Mouse (Mus musculus) CH12.LX (cell line): ENCODE measurements at regions not wholly inside any gene's neighbourhood (a gene's known extent, or its start where the extent isn't known, plus 50 kb on each side); places are given as distances from the start of the nearest gene placed in this dataset.

Source experiments
- DNase-seq: peaks from one replicate; pipeline ENCODE4 v3.0.0-alpha.2; 2013; ENCODE audit errors: extremely low read depth
- H3K27ac ChIP-seq: 2 replicates; pipeline ENCODE4 v1.5.1; 2012; ENCODE audit warnings: low read depth, mild to moderate bottlenecking, control low read depth, moderate library complexity; ENCODE audit not compliant: insufficient read depth
- H3K27me3 ChIP-seq: replicated peaks from 2 replicates; pipeline ENCODE3; 2012; ENCODE audit warnings: inconsistent platforms
- H3K36me3 ChIP-seq, 2 experiments: replicated peaks in 1 of 2; 2 replicates each; pipeline versions ENCODE3 to v1.6.1; 2012; ENCODE audit warnings: inconsistent platforms in 1 of 2, low read length in 1 of 2, mild to moderate bottlenecking in 1 of 2, mixed read lengths in 1 of 2, moderate library complexity in 1 of 2; ENCODE audit not compliant: control insufficient read depth in 1 of 2, insufficient read depth in 1 of 2
- H3K4me1 ChIP-seq, 2 experiments: 2 replicates each; pipeline ENCODE4 v1.6.1; 2012; ENCODE audit warnings: inconsistent platforms in 1 of 2, moderate library complexity in 1 of 2; ENCODE audit not compliant: insufficient read depth in 2 of 2, control insufficient read depth in 1 of 2
- H3K4me2 ChIP-seq: 2 replicates; pipeline ENCODE4 v1.6.1; 2012; ENCODE audit warnings: low read depth, mild to moderate bottlenecking, control low read depth; ENCODE audit not compliant: poor library complexity, insufficient read depth, severe bottlenecking
- H3K4me3 ChIP-seq, 3 experiments: fragments of 150-350 bp in 1 of 3; sonication (generic) in 1 of 3; replicated peaks in 1 of 3; 2 replicates each; pipeline versions ENCODE3 to v1.5.1; 2011 to 2012; ENCODE audit warnings: low read depth in 2 of 3, low read length in 2 of 3, mild to moderate bottlenecking in 2 of 3, moderate library complexity in 2 of 3, control low read depth in 1 of 3, improper control_type of control experiment in 1 of 3, inconsistent platforms in 1 of 3, mixed read lengths in 1 of 3; ENCODE audit not compliant: poor library complexity in 1 of 3
- H3K79me2 ChIP-seq: replicated peaks from 2 replicates; pipeline ENCODE4 v1.6.1; 2012; ENCODE audit warnings: mild to moderate bottlenecking, moderate library complexity; ENCODE audit not compliant: control insufficient read depth, poor library complexity, insufficient read depth, severe bottlenecking; ENCODE audit errors: extremely low read depth
- H3K9ac ChIP-seq: 2 replicates; pipeline ENCODE4 v1.6.1; 2012; ENCODE audit warnings: low read depth, mild to moderate bottlenecking, control low read depth, moderate library complexity; ENCODE audit not compliant: insufficient read depth
- H3K9me3 ChIP-seq: replicated peaks from 2 replicates; pipeline ENCODE3; 2012; ENCODE audit warnings: low read length, inconsistent platforms, mixed read lengths
- BHLHE40 ChIP-seq: IDR thresholded peaks from 2 replicates; pipeline ENCODE4 v1.6.1; 2011; ENCODE audit warnings: mild to moderate bottlenecking, low read depth, low read length, improper control_type of control experiment
- E2F4 ChIP-seq: IDR thresholded peaks from 2 replicates; pipeline ENCODE4 v1.6.1; 2011; ENCODE audit warnings: low read depth, low read length, improper control_type of control experiment; ENCODE audit not compliant: insufficient replicate concordance
- EP300 ChIP-seq: IDR thresholded peaks from 2 replicates; pipeline ENCODE4 v1.6.1; 2011; ENCODE audit warnings: low read length, improper control_type of control experiment
- ETS1 ChIP-seq: conservative IDR thresholded peaks from 2 replicates; pipeline ENCODE4 v1.6.1; 2012; ENCODE audit warnings: low read depth, mild to moderate bottlenecking, inconsistent platforms, low read length, improper control_type of control experiment, moderate library complexity
- MAX ChIP-seq: IDR thresholded peaks from 2 replicates; pipeline ENCODE4 v1.6.1; 2011; ENCODE audit warnings: low read length, improper control_type of control experiment
- MAZ ChIP-seq: IDR thresholded peaks from 2 replicates; pipeline ENCODE4 v1.6.1; 2012; ENCODE audit warnings: low read depth, mild to moderate bottlenecking, inconsistent platforms, low read length, improper control_type of control experiment, moderate library complexity
- MYC ChIP-seq: IDR thresholded peaks from 2 replicates; pipeline ENCODE4 v1.6.1; 2011; ENCODE audit warnings: low read depth, mild to moderate bottlenecking, improper control_type of control experiment, low read length
- NRF1 ChIP-seq: IDR thresholded peaks from 2 replicates; pipeline ENCODE4 v1.6.1; 2014; ENCODE audit warnings: low read depth, mild to moderate bottlenecking, inconsistent platforms, low read length, improper control_type of control experiment, moderate library complexity
- POLR2A ChIP-seq: IDR thresholded peaks from 2 replicates; pipeline ENCODE4 v1.6.1; 2011; ENCODE audit warnings: low read depth, mild to moderate bottlenecking, improper control_type of control experiment, low read length
- RCOR1 ChIP-seq: conservative IDR thresholded peaks from 2 replicates; pipeline ENCODE4 v1.6.1; 2012; ENCODE audit warnings: low read depth, mild to moderate bottlenecking, inconsistent platforms, low read length, improper control_type of control experiment
- SIN3A ChIP-seq: IDR thresholded peaks from 2 replicates; pipeline ENCODE4 v1.6.1; 2012; ENCODE audit warnings: low read length, improper control_type of control experiment, inconsistent platforms
- UBTF ChIP-seq: IDR thresholded peaks from 2 replicates; pipeline ENCODE4 v1.6.1; 2012; ENCODE audit warnings: low read depth, mild to moderate bottlenecking, inconsistent platforms, low read length, improper control_type of control experiment, moderate library complexity
- USF1 ChIP-seq: IDR thresholded peaks from 2 replicates; pipeline ENCODE4 v1.6.1; 2014; ENCODE audit warnings: low read depth, mild to moderate bottlenecking, inconsistent platforms, low read length, improper control_type of control experiment
- ZC3H11A ChIP-seq: IDR thresholded peaks from 2 replicates; pipeline ENCODE4 v1.6.1; 2012; ENCODE audit warnings: low read depth, mild to moderate bottlenecking, inconsistent platforms, low read length, improper control_type of control experiment
- ZKSCAN1 ChIP-seq: IDR thresholded peaks from 2 replicates; pipeline ENCODE4 v1.6.1; 2012; ENCODE audit warnings: low read depth, inconsistent platforms, low read length, improper control_type of control experiment, borderline replicate concordance
- ZNF384 ChIP-seq: IDR thresholded peaks from 2 replicates; pipeline ENCODE4 v1.6.1; 2012; ENCODE audit warnings: low read depth, low read length, improper control_type of control experiment, inconsistent platforms
- dilution Hi-C: fragments of 300-500 bp; cut with MboI; formaldehyde crosslinking; loops from 2 replicates; pipeline ENCODE4 v1.14.3; 2020; ENCODE audit warnings: low sequenced_read_pairs; ENCODE audit not compliant: extremely low pct_unique_long_range_greater_than_20kb, extremely low pct_ligation_motif_present
- in situ Hi-C: fragments of 300-500 bp; cut with MboI; formaldehyde crosslinking; loops from 3 replicates; pipeline ENCODE4 v1.14.3; 2019; ENCODE audit warnings: low sequenced_read_pairs, low pct_ligation_motif_present, low pct_unique_long_range_greater_than_20kb, mixed read lengths

DNA sequence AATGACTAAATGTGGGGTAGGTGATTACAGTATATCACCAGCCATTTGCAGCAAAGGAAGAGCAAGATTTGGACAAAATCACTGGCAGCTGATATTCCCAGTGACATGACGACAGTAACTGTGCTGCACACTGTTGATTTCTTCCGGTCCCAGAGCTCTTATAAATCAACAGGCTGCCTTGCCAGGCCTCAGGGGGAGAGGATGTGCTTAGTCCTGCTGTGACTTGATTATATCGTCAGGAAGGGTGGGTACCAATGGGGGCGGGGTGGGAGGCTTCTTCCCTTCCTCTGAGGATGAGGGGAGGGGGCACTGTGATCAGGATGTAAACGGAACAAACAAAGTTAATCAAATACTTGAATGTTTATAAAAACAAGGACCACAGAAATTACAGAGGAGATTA, 110.9 kb upstream of the Kctd3 start:
- no peaks in the 10 kb centered on the region for H3K36me3 ChIP-seq
- no peak for DNase-seq
- H3K27me3 ChIP-seq = no peaks in the 10 kb centered on the region
- H3K27ac ChIP-seq = no peak overlapping the region
- no peaks in the 10 kb centered on the region for H3K4me1 ChIP-seq
- dilution Hi-C loops = no loop called here
- no peak overlapping the region for H3K4me2 ChIP-seq
- no peaks in the 10 kb centered on the region for H3K9me3 ChIP-seq
- TF ChIP-seq RCOR1 (no peak), ZNF384 (no peak), SIN3A (no peak), POLR2A (no peak), MYC (no peak), ZC3H11A (no peak), NRF1 (no peak), USF1 (no peak), ETS1 (no peak)
- no peak overlapping the region for H3K9ac ChIP-seq
- no peaks in the 10 kb centered on the region for H3K79me2 ChIP-seq
- in situ Hi-C loops = no loop called here
- no peak overlapping the region for H3K4me3 ChIP-seq

DNA sequence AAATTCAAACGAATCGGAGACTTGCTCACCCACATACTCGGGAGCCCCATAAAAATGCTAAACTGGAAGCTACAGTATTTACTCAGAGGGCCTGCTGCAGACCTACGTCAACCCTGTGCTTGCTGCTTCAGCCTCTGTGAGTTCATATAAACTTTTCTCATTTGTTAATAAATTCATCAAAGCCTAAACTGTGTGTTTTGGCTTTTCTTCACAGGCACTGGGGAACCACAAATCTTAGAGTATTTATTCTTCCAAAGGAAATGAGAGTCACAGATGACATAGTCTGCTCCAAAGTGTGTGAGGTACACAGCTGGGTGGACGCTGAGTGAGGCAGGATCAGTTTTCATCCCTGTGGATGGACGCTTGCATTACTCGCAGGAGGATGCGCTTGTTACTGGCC, 108.3 kb upstream of the Kctd3 start:
- Histone ChIP-seq H3K27ac (no peak overlapping the region), H3K4me1 (no peaks in the 10 kb centered on the region), H3K4me3 (no peak overlapping the region), H3K36me3 (no peaks in the 10 kb centered on the region), H3K4me2 (no peak overlapping the region), H3K27me3 (no peaks in the 10 kb centered on the region), H3K9ac (no peak overlapping the region), H3K9me3 (no peaks in the 10 kb centered on the region), H3K79me2 (no peaks in the 10 kb centered on the region)
- TF ChIP-seq NRF1 = no peak
- TF ChIP-seq MAX = no peak
- TF ChIP-seq EP300 = no peak
- dilution Hi-C loops (no loop called here), in situ Hi-C loops (no loop called here)
- DNase-seq = no peak

DNA sequence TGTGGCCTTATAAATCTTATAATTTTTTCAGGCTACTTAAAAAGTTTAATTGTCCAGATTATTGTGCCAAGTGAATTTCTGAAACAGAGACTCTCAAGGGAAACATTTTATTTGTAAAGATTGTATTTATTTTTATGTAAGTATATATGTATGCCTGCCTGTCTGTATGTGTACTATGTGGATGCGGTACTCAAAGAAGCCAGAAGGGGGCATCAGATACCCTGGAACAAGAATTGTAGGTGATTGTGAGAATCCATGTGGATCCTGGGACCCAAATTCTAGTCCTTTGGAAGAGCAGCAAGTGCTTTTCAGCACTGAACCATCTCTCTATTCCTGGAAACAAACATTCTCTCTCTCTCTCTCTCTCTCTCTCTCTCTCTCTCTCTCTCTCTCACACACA, 107.6 kb upstream of the Kctd3 start:
- Histone ChIP-seq H3K36me3 (no peaks in the 10 kb centered on the region), H3K79me2 (no peaks in the 10 kb centered on the region), H3K4me3 (no peak overlapping the region), H3K4me2 (no peak overlapping the region)
- DNase-seq = no peak
- dilution Hi-C loops = no loop called here
- TF ChIP-seq BHLHE40 = no peak
- no peak for TF ChIP-seq UBTF
- no peak for TF ChIP-seq E2F4
- TF ChIP-seq POLR2A = no peak
- no peak for TF ChIP-seq MYC
- no peak for TF ChIP-seq USF1
- TF ChIP-seq ZKSCAN1 = no peak
- no peak for TF ChIP-seq MAZ
- TF ChIP-seq, all 38 proteins: peak for 0
- no peak overlapping the region for H3K9ac ChIP-seq
- H3K27ac ChIP-seq = no peak overlapping the region
- no peaks in the 10 kb centered on the region for H3K4me1 ChIP-seq
- no peaks in the 10 kb centered on the region for H3K9me3 ChIP-seq
- no peaks in the 10 kb centered on the region for H3K27me3 ChIP-seq
- in situ Hi-C loops = no loop called here
